Mouse (Mus musculus) gastrocnemius, postnatal 4 days (tissue): Measurements from ENCODE around the gene Mbd6. TPM values are rescaled to one million over a fixed set of nuclear protein-coding genes. Genes with fewer than 3 reads are reported as not detected.
A peak's percentile ranks its signal among the peaks of the same experiment; 100 is the strongest.

ENCODE experiments used
- DNase-seq, 2 experiments: peaks; one replicate each; pipeline ENCODE4 v3.0.0; 2021 to 2022; ENCODE audit warnings: low spot score in 2 of 2, mixed read lengths in 2 of 2
- total RNA-seq, 2 experiments: library from RNA; stranded (reverse); gene quantifications; 2 replicates each; pipeline ENCODE4 v1.2.3; 2021

Gene Mbd6
- total RNA-seq, 2 experiments from 2014 or later: 34.2 to 41.9 TPM

- no peak for DNase-seq
Observed at GRCm38 (mm10) chr10:127264971-127265370, 23.8 kb downstream of the Mbd6 start.

- no peak for DNase-seq
Observed at GRCm38 (mm10) chr10:127264336-127264735, 24.5 kb downstream of the Mbd6 start.

GRCm38 (mm10) chr10:127263631-127264030, 25.2 kb downstream of the Mbd6 start:
- DNase-seq: no peak

GRCm38 (mm10) chr10:127262548-127263398, 26.0 kb downstream of the Mbd6 start, which contains the start of gene Kif5a:
Gene Kif5a, minus strand, starts transcription at chr10:127263348.
- DNase-seq: no peak

- DNase-seq: no peak
Observed at GRCm38 (mm10) chr10:127261706-127262547, 26.9 kb downstream of the Mbd6 start.

GRCm38 (mm10) chr10:127258489-127258888, 30.3 kb downstream of the Mbd6 start:
- DNase-seq: no peak

GRCm38 (mm10) chr10:127257790-127258189, 31.0 kb downstream of the Mbd6 start:
- DNase-seq: no peak

GRCm38 (mm10) chr10:127255625-127256345, 33.0 kb downstream of the Mbd6 start:
- DNase-seq: peak in 1 of 2 experiments; percentile 67

GRCm38 (mm10) chr10:127250810-127251209, 38.0 kb downstream of the Mbd6 start:
- DNase-seq: no peak

- DNase-seq: no peak
Observed at GRCm38 (mm10) chr10:127238241-127238824, 50.5 kb downstream of the Mbd6 start.

- no peak for DNase-seq
Observed at GRCm38 (mm10) chr10:127236541-127236940, 52.3 kb downstream of the Mbd6 start.

GRCm38 (mm10) chr10:127233141-127233540, 55.7 kb downstream of the Mbd6 start:
- DNase-seq: no peak

Other genes with a start within 250 kb of the Mbd6 start
- 10 to 100 TPM; 18.3 to 18.8 TPM for gene Mettl1, start 247.6 kb downstream of the Mbd6 start, total RNA-seq
- gene Eef1akmt3, start 247.5 kb downstream of the Mbd6 start, total RNA-seq: 1 to 10 TPM in 1 of 2 experiments, under 1 TPM in 1; 0.78 to 1.1 TPM
- gene Cyp27b1, start 240.8 kb downstream of the Mbd6 start, total RNA-seq: under 1 TPM; 0.78 to 0.86 TPM
- 1 to 10 TPM; 1.6 to 1.7 TPM for gene March9, start 228.8 kb downstream of the Mbd6 start, total RNA-seq
- 100 to 1,000 TPM; 225 to 253 TPM for gene Cdk4, start 225.5 kb downstream of the Mbd6 start, total RNA-seq
- 10 to 100 TPM; 39.5 to 44.3 TPM for gene Tspan31, start 218.8 kb downstream of the Mbd6 start, total RNA-seq
- 1 to 10 TPM; 1.7 to 2.6 TPM for gene Agap2, start 213.7 kb downstream of the Mbd6 start, total RNA-seq
- 10 to 100 TPM; 42.6 to 42.8 TPM for gene Os9, start 167.9 kb downstream of the Mbd6 start, total RNA-seq
- 1 to 10 TPM; 3.4 to 3.6 TPM for gene B4galnt1, start 123.8 kb downstream of the Mbd6 start, total RNA-seq
- 1 to 10 TPM; 3.8 to 4.3 TPM for gene Slc26a10, start 108.4 kb downstream of the Mbd6 start, total RNA-seq
- 10 to 100 TPM; 40.4 to 43.0 TPM for gene Arhgef25, start 98.9 kb downstream of the Mbd6 start, total RNA-seq
- 10 to 100 TPM; 43.8 to 49.7 TPM for gene Dtx3, start 93.3 kb downstream of the Mbd6 start, total RNA-seq
- gene Pip4k2c, start 77.4 kb downstream of the Mbd6 start, total RNA-seq: 10 to 100 TPM; 11.5 to 12.7 TPM
- 1 to 10 TPM; 1.2 to 1.4 TPM for gene Kif5a, start 25.7 kb downstream of the Mbd6 start, total RNA-seq
- 100 to 1,000 TPM; 145 to 146 TPM for gene Dctn2, start 22.6 kb downstream of the Mbd6 start, total RNA-seq
- 10 to 100 TPM; 47.5 to 48.0 TPM for gene Mars, start 22.8 kb upstream of the Mbd6 start, total RNA-seq
- gene Arhgap9, start 32.9 kb upstream of the Mbd6 start, total RNA-seq: 1 to 10 TPM; 2.8 to 3.9 TPM
- 10 to 100 TPM in 1 of 2 experiments, 1 to 10 TPM in 1; 9.0 to 11.8 TPM for gene Gli1, start 53.0 kb upstream of the Mbd6 start, total RNA-seq
- under 1 TPM in 1 of 2 experiments, not detected in 1; 0.08 TPM for gene Inhbe, start 65.4 kb upstream of the Mbd6 start, total RNA-seq
- under 1 TPM in 1 of 2 experiments, not detected in 1; 0.29 TPM for gene Inhbc, start 81.4 kb upstream of the Mbd6 start, total RNA-seq
- gene R3hdm2, start 91.3 kb upstream of the Mbd6 start, total RNA-seq: 100 to 1,000 TPM in 1 of 2 experiments, 10 to 100 TPM in 1; 87.7 to 101 TPM
- 100 to 1,000 TPM; 167 to 205 TPM for gene Stac3, start 212.7 kb upstream of the Mbd6 start, total RNA-seq
- 10 to 100 TPM; 23.6 to 24.1 TPM for gene Ndufa4l2, start 225.9 kb upstream of the Mbd6 start, total RNA-seq
- 10 to 100 TPM; 34.6 to 34.8 TPM for gene Shmt2, start 233.4 kb upstream of the Mbd6 start, total RNA-seq
- 1 to 10 TPM; 1.9 to 2.2 TPM for gene Nxph4, start 245.5 kb upstream of the Mbd6 start, total RNA-seq